Mouse (Mus musculus): ENCODE results near the gene C730034F03Rik.

DNA sequence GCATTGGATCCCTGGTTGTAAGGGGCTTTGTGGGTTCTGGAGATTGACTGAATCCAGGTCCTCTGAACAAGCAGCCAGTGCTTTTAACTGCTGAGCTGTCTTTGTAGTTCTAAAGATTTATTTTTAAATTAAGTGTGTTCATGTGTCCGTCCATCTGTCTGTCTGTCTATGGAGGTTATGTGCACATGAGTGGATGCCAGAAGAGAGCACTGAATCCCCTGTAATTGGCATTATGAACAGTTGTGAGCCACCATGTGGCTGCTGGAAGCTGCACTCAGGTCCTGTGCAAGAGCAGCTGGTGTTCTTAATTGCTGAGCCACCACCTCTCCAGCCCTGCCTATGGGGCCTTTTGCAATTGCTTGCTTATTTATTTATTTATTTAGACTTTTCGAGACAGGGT, 31.2 kb upstream of the C730034F03Rik start:
- TF ChIP-seq CTCF (conservative IDR thresholded peaks at IDR 0.05; ENCODE audit: low read length) (no peak), POU5F1 (IDR thresholded peaks at IDR 0.05; ENCODE audit: borderline replicate concordance, low read length) (no peak)

Data from E14TG2a.4 (cell line).